Mouse (Mus musculus): ENCODE measurements around the gene Odf3l1.

Gene Odf3l1

DNA sequence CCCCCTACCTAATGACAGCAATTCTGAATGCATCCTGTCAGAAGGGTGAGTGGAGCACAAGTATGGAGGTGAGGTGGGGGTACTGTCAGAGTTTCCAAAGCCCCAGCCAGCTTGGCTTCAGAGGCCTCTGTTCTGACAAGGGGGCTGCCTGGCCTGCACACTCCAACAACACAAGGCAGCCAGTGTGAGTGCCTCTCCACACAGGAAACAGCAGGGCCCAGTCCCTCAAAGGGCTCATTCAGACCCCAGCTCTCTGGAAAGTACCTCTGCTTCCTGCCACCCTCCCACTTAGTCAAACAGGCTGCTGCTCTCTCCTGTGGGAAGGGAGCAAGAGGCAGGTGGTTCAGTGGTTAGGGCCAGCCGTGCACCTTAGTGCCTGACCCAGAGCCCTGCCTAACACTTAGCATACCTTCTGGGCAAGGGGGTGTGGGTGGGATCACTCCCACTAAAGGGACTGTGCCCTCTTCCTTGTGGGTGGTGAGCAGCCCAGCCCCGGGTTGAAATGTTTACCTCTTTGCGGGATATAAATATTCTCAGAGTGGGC lies 17.1 kb upstream of the Odf3l1 start:
- DNase-seq = no peak

DNA sequence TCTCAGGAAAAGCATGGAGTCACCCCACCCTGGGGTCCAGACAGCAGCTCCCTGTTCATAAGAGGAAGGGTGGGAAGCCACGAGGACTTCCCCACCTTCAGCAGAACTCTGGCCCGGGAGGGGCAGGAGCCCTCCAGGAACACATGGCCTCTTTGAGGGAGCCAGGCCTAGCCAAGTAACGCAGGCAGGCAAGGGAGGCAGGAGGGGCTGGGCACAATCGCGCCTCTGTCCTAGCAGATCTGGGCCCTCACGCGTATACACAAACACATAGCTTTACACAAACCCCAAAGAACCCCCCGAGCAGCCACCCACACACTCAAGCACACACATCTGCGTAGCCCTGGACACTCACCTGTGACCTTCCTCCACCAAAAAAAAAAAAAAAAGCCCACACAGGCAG lies 16.3 kb upstream of the Odf3l1 start:
- no peak for DNase-seq

DNA sequence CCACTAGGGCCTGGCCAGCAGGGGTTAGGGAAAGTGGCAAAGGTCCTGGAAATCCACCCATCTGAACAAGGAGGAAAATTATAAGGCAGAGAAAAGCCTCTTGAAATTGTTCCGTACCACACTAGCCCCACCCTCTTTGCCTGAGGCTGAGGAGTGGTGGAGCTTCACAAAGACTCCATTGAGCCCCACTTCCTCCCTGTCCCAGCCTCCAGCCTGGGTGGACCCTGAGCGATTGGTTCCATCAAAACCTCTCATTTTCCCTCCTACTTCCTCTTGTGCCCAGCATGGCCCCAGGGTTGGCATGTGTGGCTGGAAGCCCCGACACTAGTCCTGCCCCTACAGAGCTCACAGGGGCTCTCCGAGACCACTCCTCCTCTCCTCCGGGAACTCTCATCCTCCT lies 12.8 kb upstream of the Odf3l1 start:
- no peak for DNase-seq

DNA sequence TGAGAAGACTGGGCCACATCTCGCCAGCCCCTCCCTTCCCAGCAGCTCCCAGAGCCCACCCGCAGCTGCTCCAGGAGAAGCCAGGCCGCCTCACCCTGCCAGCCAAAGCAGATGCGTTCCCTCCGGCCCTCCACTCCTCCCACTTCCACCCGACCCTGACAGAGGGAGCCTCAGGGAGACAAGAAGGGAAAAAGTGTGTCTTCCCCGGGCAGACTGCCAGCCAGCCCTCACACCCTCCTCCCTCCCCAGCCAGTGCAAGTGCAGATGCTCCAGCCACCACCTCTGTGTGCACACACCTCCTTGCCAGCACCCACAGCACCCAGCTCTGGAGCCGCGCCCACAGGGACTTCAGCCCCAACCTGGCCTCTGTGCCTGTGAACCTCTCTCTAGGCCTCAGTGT lies 12.3 kb upstream of the Odf3l1 start:
- no peak for DNase-seq

DNA sequence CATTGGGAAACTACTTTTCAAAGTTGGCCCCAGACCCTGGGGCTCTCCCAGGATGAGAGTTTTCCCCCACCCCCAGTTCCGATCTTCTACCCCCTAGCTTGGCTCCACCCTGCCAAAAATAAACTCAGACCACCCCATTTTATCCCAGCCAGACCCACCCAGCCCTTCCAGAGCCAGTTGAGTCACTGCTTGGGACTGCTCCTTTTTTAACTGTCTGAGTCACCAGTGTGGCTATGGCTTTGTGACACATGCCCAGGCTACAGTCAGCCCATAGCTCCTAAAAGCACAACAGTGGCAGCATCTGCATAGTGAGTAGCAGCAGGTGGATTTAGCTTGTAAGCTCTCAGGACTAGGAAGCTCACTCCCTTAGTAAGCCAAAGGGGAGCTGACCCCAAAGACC lies 8.6 kb upstream of the Odf3l1 start:
- DNase-seq = no peak

DNA sequence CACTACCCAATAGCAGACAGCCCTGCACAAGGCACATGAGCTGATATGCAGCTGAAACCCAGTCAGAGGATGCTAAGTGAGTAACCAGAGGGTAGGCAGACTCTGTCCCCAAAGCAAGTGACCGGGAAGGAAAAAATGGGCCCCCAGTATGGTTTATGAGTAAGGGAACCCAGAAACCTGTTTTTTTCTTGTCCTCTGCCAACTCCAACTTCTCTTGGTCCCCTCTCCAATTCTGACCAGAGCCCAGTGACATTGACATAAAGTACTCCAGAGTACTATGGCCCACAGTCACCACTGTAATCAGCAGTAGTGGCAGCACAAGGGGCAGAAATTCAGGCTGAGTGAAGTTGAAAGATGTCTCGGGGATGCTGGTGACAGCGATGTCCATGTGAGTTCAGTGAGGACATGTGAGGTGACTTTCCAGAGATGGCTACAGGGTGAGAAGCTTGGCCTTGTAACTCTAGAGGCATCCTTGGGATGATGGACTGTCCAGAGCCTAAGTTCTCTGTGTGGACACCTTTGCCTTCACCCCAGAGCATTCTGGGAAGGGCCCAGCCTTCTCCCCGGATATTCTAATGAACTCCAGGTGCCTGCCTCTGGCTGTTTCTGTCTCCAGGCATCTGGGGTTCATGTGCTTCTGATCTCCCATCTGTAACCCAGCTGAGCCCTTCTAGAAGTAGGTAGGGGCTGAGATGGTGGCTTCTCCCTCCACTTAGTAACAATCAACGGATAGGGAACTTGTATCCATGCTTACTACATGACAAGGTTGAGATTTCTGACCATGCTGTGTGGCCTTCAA lies 7.8 kb upstream of the Odf3l1 start:
- no peak for DNase-seq

DNA sequence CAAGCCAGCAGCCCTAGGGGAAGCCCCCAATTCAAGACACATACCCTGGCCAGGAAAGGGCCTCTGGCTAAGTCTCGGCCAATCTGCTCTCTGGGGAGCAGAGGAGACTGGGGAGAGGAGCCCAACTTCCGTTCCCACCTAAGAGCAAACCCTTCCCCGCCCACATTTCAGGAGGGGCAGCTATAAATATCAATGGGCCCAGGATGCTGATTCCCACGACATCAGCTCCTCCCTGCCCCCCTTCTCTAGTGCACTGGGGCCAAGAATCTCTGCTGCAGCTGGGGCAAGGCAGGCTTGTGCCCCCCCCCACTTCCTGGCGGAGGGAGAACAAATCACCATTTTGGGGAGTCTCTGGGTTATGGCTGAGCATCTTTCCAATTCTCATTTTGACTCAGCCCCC lies 6.7 kb upstream of the Odf3l1 start:
- no peak for DNase-seq

DNA sequence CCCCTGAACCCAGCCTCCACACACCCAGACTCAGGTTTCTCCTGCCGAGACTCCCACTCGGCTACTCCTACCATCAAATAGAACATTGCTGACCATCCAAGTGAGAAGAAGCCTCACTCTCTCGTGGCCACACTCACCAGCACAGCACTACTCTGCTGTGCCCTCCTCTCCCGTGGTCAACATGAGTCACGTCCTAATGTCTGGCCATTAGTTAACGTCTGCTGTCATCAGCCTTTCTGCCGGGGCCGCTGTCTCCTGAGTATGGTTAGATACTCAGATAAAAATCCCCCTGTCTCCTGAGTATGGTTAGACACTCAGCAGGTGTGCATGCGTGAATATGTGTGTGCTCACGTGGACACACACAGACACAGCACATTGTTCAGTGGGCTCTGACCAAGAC lies 6.3 kb upstream of the Odf3l1 start:
- no peak for DNase-seq

DNA sequence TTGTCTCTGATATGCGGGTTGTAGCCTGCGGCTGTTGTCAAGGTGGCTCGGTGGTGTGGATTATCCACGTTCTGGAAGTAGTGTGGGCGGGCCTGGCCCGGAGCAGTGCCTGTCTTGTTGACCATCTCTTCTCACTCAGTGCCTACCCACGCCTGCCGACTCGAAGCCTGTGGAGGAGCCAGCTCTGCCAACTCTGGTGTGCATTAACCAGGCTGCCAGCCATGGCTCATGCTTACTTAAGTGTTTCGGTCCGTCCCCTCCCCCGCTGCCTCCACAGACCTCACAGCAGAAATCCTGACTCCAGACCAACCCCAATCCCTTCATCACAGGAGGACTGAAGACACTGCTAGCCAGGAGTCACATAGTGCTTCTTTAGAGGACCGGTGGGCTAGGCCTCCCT lies 5.1 kb upstream of the Odf3l1 start:
- DNase-seq = peak; percentile 81

DNA sequence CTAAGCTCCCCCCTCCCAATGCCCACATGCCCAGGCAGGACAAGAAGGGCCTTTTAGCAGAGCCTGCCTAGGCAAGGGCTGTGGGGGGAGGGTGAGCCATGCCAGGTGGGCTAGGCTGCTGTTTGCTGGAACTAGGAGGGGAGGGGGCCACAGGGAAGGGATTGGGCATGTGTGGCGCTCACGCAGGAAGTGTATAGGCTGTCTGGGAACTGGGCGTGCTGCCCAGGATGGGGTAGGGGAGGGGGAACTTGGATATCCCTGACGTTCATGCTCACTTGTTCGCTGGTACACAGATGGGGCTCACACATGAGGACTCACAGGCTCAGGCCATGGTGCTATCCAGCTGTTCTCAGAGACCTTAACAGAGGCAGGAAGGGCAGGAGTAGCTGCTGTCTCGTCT lies 3.8 kb upstream of the Odf3l1 start:
- peak; percentile 68 for DNase-seq

DNA sequence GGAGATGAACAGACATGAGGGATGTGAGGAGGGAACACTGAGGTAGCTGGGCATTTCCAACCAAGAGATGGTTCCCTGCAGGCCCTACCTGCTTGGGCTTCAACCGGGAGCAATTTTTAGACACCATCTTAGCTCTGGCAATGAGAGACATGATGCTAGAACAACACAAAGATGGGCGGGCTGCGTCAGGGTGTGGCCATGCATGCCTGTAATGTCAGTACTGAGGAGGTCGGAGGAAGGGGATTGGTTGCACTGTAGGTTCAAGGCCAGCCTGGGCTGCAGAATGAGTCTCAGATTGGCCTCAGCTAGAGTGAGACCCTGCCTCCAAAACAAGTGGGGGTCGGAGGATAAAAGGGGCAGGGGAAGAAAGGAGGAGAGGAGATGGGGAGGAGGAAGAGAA lies 2.0 kb upstream of the Odf3l1 start:
- DNase-seq = no peak

DNA sequence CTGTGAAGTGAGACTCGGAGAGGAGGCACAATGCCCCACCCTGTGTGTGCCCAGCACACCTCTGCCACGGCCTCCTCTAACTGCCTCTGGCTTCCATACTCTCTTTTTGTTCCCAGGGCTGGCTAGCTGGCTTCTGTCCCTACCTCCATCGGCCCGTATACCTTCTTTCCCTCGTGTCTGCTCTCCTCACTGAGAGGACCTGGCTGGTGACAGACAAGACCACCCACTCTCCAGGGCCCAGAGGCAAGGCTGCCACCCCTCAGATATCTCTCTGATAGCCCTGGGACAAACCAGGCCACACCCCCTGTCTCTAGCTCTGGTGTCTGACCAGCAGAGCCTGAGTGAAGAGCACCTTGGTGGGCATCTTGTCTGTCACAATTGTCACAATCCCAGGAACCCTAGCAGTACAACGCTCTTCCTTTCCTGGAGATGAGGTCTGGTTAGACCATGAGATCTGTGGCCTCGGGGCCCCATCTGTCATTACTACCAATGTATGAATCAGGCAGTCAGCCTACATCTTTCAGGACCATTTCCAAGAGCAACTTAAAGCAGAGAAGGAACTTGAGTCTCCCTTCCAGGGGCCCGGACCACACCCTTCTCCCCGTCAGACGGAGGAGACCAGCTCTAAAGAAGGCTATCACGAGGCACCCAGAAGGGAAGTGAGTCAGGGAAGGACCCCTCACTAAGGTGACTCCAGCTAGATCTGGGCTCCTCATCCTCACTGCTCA lies 1.4 kb upstream of the Odf3l1 start:
- no peak for DNase-seq

DNA sequence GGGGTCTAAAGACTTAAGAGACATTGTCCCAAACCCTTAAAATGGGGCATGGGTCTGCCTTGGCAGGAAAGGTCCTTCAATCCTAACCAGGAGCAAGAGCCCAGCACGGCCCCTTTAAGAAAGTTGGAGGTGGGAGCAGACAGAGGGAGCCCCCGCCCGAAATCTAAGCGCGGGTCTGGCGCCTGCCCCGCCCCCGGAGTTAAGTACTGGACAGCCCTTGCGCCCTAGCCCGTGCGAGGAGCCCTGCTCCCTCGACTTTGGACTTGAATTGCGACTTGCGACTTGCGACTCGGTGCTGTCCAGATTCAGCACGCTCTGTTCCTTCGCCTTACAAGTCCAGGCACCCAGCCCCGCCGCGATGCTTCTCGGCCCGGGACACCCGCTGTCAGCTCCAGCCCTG lies 353 bp upstream of the Odf3l1 start, which contains the start of gene Cspg4:
TSS of gene Cspg4 (plus strand) at position 202 of the 400 bp plus-strand sequence.
- no peak for DNase-seq

DNA sequence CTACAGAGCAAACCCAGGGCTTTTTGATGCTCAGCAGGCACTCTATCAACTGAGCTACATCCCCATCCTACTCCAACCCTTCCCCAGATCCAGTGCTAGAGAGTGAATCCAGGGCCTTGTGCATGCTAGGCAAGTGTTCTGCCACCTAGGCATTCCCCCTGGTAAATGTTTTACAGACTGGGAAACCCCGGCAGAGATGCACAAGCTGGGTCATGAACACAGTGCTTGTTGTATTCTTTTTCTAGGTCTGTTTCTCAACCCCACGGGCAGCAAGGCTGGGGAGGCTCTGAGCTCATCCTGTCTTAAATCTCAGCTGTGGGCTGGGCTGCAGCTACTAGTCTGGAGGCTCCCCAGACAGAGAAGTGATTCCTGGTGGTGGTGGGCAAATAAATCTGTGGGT lies 1.6 kb downstream of the Odf3l1 start:
- DNase-seq = no peak

DNA sequence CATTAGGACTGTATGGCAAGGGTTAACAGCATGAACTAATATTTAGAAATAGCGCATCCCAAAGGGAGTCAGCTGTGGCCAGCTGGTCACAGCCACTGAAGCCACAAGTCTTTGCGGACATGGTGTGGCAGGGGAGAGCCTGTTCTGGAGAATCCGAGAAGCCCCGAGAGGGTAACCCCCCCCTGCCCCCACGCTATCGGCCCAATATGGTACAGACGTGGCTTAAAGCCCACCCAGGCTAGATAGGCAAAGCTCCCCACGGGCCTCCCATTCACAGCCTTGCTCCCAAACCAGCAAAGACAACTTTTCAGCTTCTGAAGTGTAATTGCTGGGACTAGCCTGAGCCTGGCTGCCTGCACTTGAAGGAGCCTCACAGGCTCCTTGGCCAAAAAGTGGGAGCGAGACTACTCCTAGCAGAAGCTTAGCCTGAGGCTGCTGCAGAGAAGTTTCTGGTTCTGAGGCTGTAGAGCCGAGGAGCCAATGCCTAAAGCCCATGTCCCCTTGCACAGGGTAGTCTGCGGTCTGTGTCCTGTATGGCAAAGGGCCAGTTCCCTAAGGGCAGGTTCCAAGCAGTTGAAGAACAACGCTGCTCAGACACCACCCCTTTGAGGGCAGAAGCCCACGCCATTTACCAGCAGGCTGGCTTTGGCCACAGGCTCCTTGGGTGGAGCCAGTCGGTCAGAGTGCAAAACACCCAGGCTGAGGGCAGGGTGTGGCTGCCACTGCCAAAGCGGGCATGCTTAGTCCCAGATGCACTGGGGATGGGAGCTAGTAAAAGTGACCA lies 3.8 kb downstream of the Odf3l1 start:
- DNase-seq = no peak

DNA sequence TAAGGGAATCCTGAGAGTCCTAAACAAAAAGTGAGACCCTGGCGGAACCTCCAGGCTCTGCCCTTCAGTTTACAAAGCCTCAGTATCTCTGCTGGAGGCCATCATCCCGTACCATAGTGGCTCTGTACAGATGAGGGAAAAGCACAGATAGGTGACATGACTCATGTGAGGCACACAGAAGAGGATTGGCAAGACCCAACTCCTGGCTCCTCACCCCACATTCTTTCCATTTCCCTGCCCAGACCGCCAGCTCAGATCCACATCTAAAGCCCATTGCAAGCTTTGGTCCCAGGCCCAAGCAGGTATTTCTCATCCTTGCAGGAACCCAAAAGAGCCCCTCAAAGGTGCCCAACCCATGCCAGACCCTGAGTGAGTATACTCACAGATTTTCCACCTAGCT lies 4.4 kb downstream of the Odf3l1 start:
- no peak for DNase-seq

DNA sequence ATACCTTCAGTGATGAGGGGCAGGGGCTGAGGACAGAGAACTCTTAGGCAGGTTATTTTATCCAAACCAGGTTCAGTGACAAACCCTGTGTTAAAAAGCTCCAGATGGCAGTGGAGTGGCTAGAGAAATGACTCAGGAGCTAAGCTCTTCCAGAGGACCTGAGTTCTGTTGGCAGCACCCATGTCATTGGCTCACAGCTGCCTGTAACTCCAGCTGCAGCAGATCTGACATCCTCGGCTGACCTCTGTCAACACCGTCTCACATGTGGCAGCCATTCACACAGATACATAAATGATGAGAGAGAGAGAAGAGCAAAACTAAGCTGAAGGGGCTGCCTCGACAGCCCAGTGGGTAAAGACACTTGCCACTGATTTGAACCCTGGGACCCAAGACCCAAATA lies 7.0 kb downstream of the Odf3l1 start:
- no peak for DNase-seq

DNA sequence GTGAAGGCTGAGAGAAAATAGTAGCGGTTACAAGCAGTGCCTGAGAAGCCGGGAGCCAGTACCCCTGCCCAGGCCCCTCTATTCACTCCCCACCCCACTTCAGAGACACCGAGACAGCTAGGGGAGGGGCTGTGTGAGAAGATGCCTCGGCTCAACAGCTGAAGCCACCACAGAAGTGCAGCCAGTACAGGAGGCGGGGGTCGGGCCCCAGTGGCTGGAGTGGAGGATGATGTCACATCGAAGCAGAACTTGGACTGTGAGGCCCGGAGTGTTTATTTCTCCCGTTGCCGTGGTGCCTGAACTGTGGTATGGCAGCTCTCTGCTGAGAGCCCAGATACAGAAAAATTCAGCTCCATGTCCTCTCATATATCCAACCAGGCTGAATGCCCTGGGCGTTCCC lies 12.7 kb downstream of the Odf3l1 start:
- no peak for DNase-seq

DNA sequence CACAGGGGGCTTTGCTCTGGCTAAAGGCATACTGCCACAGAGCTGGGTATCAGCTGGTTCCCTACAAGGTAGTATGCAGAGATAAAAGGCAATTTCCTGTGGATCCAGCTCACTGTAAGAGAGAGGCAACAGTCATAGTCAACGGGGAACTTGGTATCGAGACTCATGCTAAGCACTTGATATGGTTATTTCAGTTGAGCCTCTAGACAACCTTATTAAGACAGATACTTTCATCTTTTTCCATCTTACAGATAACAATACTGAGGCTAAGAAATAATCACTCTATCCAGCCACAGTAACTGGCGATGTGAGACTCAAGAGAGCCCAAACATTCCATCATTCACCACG lies 13.6 kb downstream of the Odf3l1 start:
- DNase-seq = no peak

DNA sequence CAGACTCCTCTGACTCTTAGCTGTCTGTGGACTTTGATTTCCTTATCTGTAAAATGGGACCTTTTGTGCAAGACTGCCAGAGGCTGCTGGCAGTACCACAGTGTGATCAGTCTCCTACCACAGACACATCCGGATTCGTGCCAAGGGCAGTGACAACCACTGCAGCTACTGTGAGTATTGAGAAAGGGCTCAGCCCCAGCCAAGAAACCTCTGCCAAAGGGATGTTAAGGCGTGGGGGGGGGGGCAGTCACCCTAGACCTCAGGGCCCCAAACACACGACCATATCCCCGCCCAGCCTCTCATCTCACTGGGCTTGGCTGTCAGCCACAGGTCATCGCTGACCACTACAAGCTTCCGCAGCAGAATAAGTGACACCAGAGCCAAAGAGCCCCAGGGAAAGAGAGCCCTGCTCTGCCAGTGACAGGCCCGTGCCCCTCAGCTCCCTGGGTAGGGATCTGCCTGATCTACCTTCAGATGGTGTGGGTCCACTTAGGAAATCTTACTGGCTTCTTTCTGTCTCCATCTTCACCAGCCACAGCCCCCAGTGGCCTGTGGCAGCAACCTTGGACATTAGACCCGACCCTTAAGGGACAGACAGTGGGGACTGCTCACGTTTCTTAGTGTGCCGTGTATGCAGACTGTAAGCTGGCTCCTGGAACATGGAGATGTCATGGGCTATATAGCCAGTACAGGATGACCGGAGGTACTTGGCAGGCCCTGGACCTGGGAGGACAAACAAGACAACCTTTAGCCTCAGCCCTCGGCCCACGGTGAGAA lies 14.2 kb downstream of the Odf3l1 start:
- DNase-seq = no peak

DNA sequence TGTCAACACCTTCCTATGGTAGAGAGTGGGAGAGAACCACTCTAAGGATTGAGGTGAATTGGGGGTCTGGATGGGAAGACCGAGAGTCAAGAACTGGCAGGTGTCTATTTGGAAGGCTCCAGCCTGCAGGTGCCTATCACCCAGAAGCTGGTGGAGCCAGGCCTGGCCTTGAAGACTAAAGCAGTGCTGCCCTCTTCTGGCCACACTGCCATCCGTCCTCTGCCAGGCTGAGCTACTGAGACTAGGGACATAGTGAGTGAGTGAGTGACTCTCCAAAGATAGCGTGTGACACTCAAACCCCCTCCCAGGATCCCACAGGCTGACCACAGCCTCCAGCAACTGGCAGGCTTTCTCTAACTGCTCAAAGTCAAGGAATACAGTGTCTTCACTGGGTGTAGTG lies 17.0 kb downstream of the Odf3l1 start:
- DNase-seq = peak; percentile 61

DNA sequence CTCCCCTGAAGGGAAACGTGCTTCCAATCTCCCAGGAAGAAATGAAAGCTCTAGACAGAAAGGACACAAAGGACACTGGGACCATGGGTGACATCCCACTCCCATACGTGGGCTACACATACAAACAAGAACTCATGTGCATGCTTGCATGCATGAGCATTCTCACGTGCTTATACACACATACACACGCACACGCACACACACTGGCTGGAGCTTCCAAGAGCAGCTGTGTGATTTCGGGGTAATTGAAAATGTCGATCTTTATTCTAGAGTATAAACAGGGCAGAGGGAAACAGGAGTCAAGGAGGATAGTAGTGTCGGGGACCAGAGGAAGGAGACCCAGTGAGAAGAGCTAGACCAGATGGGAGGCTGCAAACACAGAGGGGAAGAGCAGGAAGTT lies 19.8 kb downstream of the Odf3l1 start:
- no peak for DNase-seq

DNA sequence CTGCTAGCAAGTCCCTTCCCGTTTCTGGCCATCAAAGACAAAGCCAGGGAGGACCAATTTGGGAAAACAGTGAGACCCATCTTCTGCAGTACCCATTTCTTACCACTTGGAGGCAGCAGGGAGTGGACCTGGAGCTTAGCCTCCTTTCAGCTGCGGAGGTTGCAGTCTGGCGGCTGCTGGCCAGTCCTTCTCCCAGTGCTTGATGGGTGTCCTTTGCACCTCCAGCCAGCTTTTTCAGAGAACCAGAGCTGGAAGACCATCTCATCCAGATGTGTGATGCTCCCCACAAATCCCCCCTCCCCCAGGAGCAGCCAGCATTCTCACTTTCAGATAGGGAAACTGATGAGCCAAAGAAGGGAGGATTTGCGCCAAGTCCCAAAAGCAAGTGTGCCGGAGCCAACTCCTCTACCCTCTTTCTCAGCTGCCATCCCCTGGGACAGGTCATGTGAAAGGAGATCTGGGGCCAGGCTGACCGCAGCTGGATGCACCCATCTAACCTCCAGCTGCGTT lies 20.7 kb downstream of the Odf3l1 start:
- DNase-seq = peak; percentile 70

Measured in right cerebral cortex, postnatal 25 days (tissue).